In genomic region chr1:121326591-121327343, GRCm38 (mm10) we compare ENCODE assay signal across 8 mouse cellular contexts. TPM values are rescaled to one million over a fixed set of nuclear protein-coding genes. Genes with fewer than 3 reads are reported as not detected.
DNase-seq lines count a peak whose midpoint lies in the region; ATAC-seq and TF ChIP-seq lines count a peak whose summit lies in the region.

No protein-coding gene starts in this region.

- peak overlapping the region; percentile 77 for H3K4me3 ChIP-seq in kidney, postnatal 0 days (replicated peaks; ENCODE audit: low read depth, low read length)
- H3K4me3 ChIP-seq in G1E (ENCODE audit: low read depth, low read length), result peak overlapping the region; percentile 90
- H3K4me3 ChIP-seq in embryonic fibroblast, embryonic 13.5 days (ENCODE audit: insufficient read depth, low read length), result peak overlapping the region; percentile 81
- H3K4me3 ChIP-seq in limb, embryonic 10.5 days, result peak overlapping the region; percentile 78
- H3K4me3 ChIP-seq in neural tube, embryonic 14.5 days (ENCODE audit: low read depth, low read length), result peak overlapping the region; percentile 84

- H3K9me3 ChIP-seq in kidney, postnatal 0 days (replicated peaks; ENCODE audit: low read length), result no peaks in the 10 kb centered on the region
- H3K9me3 ChIP-seq in G1E (replicated peaks), result no peaks in the 10 kb centered on the region
- no peaks in the 10 kb centered on the region for H3K9me3 ChIP-seq in limb, embryonic 10.5 days (replicated peaks)
- no peaks in the 10 kb centered on the region for H3K9me3 ChIP-seq in neural tube, embryonic 14.5 days (ENCODE audit: control insufficient read depth, low read length)

- WGBS in kidney, postnatal 0 days, result 14% methylated on average over 18 of the region's 18 CpGs
- 36% methylated on average over 18 of the region's 18 CpGs for WGBS in limb, embryonic 10.5 days
- 30% methylated on average over 18 of the region's 18 CpGs for WGBS in neural tube, embryonic 14.5 days

- H3K9ac ChIP-seq in kidney, postnatal 0 days (ENCODE audit: low read depth, low read length), result peak overlapping the region; percentile 64
- peak overlapping the region; percentile 85 for H3K9ac ChIP-seq in neural tube, embryonic 14.5 days (replicated peaks; ENCODE audit: low read depth, low read length)

- peaks cover 4% of the 10 kb centered on the region; the same call in 1 of the 2 replicates for H3K4me1 ChIP-seq in kidney, postnatal 0 days (replicated peaks; ENCODE audit: insufficient read depth, low read length)
- peaks cover 14% of the 10 kb centered on the region for H3K4me1 ChIP-seq in G1E (ENCODE audit: insufficient read depth, low read depth, low read length)
- H3K4me1 ChIP-seq in embryonic fibroblast, embryonic 13.5 days (ENCODE audit: control insufficient read depth, insufficient read depth, low read length), result peaks cover 3% of the 10 kb centered on the region
- peaks cover 14% of the 10 kb centered on the region for H3K4me1 ChIP-seq in limb, embryonic 10.5 days
- H3K4me1 ChIP-seq in neural tube, embryonic 14.5 days (ENCODE audit: control insufficient read depth, insufficient read depth, low read length), result peaks cover 18% of the 10 kb centered on the region

- no peaks in the 10 kb centered on the region for H3K27me3 ChIP-seq in kidney, postnatal 0 days (ENCODE audit: insufficient read depth, low read length)
- H3K27me3 ChIP-seq in G1E (ENCODE audit: insufficient read depth, low read length), result no peaks in the 10 kb centered on the region
- H3K27me3 ChIP-seq in limb, embryonic 10.5 days (ENCODE audit: low read depth, poor library complexity, severe bottlenecking), result no peaks in the 10 kb centered on the region
- H3K27me3 ChIP-seq in neural tube, embryonic 14.5 days (ENCODE audit: control insufficient read depth, insufficient read depth, low read length), result no peaks in the 10 kb centered on the region

- no peak for ATAC-seq in kidney, postnatal 0 days (replicated peaks; ENCODE audit: low FRiP score, low read depth)
- ATAC-seq in G1E (ENCODE audit: extremely low read depth, insufficient number of reproducible peaks, low FRiP score, poor library complexity, severe bottlenecking), result no peak
- no peak for ATAC-seq in neural tube, embryonic 14.5 days (ENCODE audit: low read depth)

- TF ChIP-seq CTCF in kidney, postnatal 0 days (IDR thresholded peaks at IDR 0.05; ENCODE audit: low read depth), result no peak
- no peak for TF ChIP-seq CTCF in G1E (IDR thresholded peaks at IDR 0.05; ENCODE audit: low read depth, low read length)
- no peak for TF ChIP-seq CTCF in embryonic fibroblast, embryonic 13.5 days (IDR thresholded peaks at IDR 0.05; ENCODE audit: borderline replicate concordance, insufficient read depth, low read length)

- TF ChIP-seq POLR2A in embryonic fibroblast, embryonic 13.5 days (IDR thresholded peaks at IDR 0.05; ENCODE audit: low read depth, low read length), result no peak

- DNase-seq in kidney, postnatal 0 days (ENCODE audit: low spot score), result peak; percentile 33
- DNase-seq in kidney, adult 9 months, result no peak
- DNase-seq in G1E (ENCODE audit: low spot score), result no peak
- DNase-seq in limb, embryonic 10.5 days (ENCODE audit: low spot score), result no peak
- no peak for DNase-seq in right cerebral cortex, postnatal 4 days
- DNase-seq in spleen, postnatal 36 days (ENCODE audit: low spot score in 2 of 2), result no peak

- peak overlapping the region; percentile 82 for H3K4me2 ChIP-seq in kidney, postnatal 0 days (ENCODE audit: low read length)
- peak overlapping the region; percentile 59 for H3K4me2 ChIP-seq in neural tube, embryonic 14.5 days (ENCODE audit: low read depth, low read length)

- peak overlapping the region; percentile 86; the same call in 1 of the 2 replicates for H3K27ac ChIP-seq in kidney, postnatal 0 days
- H3K27ac ChIP-seq in embryonic fibroblast, embryonic 13.5 days (ENCODE audit: insufficient read depth, low read length), result no peak overlapping the region
- H3K27ac ChIP-seq in limb, embryonic 10.5 days, result peak overlapping the region; percentile 95
- H3K27ac ChIP-seq in neural tube, embryonic 14.5 days (ENCODE audit: low read depth, low read length), result no peak overlapping the region

- H3K36me3 ChIP-seq in kidney, postnatal 0 days (ENCODE audit: insufficient read depth, low read length), result no peaks in the 10 kb centered on the region
- peaks cover 16% of the 10 kb centered on the region for H3K36me3 ChIP-seq in G1E (replicated peaks)
- H3K36me3 ChIP-seq in limb, embryonic 10.5 days, result no peaks in the 10 kb centered on the region
- H3K36me3 ChIP-seq in neural tube, embryonic 14.5 days (ENCODE audit: control insufficient read depth, insufficient read depth, low read length), result no peaks in the 10 kb centered on the region

RNA-seq across cellular contexts. Expression of gene Insig2, which starts 5.6 kb away (rescaled TPM):
- polyA plus RNA-seq in kidney, postnatal 0 days (2015; fragmentation: Nextera tagmentation; extraction: Ambion mirVana), result 46.9 and 52.8 TPM in 2 replicates
- total RNA-seq in G1E (2014; fragmentation: Nextera tagmentation) (39.3 and 54.9 TPM in 2 replicates), G1E (2017) (33.0 and 56.5 TPM in 2 replicates)
- polyA plus RNA-seq in G1E (2012), result 4.2 and 7.2 TPM in 2 replicates
- 26.3 and 33.2 TPM in 2 replicates for polyA plus RNA-seq in embryonic fibroblast, embryonic 13.5 days (2011; ENCODE audit: insufficient read length, low read depth, missing spikeins)
- 18.1 and 18.5 TPM in 2 replicates for polyA plus RNA-seq in limb, embryonic 10.5 days (2016; fragmentation: Nextera tagmentation; extraction: Ambion mirVana)
- 26.4 and 28.2 TPM in 2 replicates for polyA plus RNA-seq in neural tube, embryonic 14.5 days (2014; fragmentation: Nextera tagmentation; extraction: Ambion mirVana)

Comparison
In these comparisons a context has a peak if more than half of its experiments do, and no peak if none do; other contexts are left out.
1. H3K27ac ChIP-seq: peak in kidney, postnatal 0 days (single experiment) and limb, embryonic 10.5 days (single experiment); none in embryonic fibroblast, embryonic 13.5 days (single experiment) and neural tube, embryonic 14.5 days (single experiment).
2. Peak in every context shown above with its lines, with median percentiles within 50 percentile points of each other: H3K4me3 ChIP-seq.